Mouse (Mus musculus) liver, embryonic 16.5 days (tissue): ENCODE measurements around the gene 1700080O16Rik. TPM values are rescaled to one million over a fixed set of nuclear protein-coding genes. Genes with fewer than 3 reads are reported as not detected.

Experiments
- polyA plus RNA-seq: library from polyadenylated mRNA; unstranded; fragments of >200 nt; fragmentation: Nextera tagmentation; extraction: Ambion mirVana; gene quantifications from 2 replicates; pipeline ENCODE4 v1.2.1, GENCODE M21; 2015

1700080O16Rik gene
- polyA plus RNA-seq, 1 experiment from 2014 or later, result not detected

Other genes starting within 250 kb of the 1700080O16Rik start
- not detected in 2 replicates for gene Usp26, start 171.5 kb downstream of the 1700080O16Rik start, polyA plus RNA-seq
- gene Gpc4, start 192.5 kb upstream of the 1700080O16Rik start, polyA plus RNA-seq, result 5.2 and 5.4 TPM in 2 replicates